Mouse (Mus musculus) heart, postnatal 0 days (tissue): ENCODE data around the gene Cks1brt.

Source experiments
- CTCF ChIP-seq: IDR thresholded peaks from 2 replicates; pipeline ENCODE4 v1.5.1; 2016; ENCODE audit warnings: antibody characterized with exemption, control low read depth, low read depth
- EP300 ChIP-seq: IDR thresholded peaks from 2 replicates; pipeline ENCODE4 v1.6.1; 2016; ENCODE audit warnings: antibody characterized with exemption, low read depth

DNA sequence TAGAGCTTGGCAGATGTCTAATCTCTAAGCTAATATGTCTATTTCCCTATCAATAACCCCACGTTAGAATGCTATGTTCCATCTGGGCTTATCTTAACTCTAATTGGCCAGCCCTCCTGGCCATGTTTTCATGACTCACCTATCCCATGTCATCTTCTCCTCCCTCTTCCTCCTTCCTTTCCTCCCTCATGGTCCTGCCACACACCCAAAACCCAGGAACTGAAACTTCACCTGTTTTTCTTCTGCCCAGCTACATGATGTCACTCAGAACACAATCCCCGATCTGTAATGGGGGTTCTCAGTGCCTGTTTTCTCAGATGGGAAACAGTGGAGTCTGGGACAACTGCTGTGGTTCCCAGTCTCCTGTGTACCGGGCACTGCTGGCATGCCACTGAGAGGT, at the start of gene Cks1brt:
- TF ChIP-seq CTCF (no peak), EP300 (no peak)
